Mouse (Mus musculus) hematopoietic stem cell, adult 5-6 weeks (primary cell): Measurements from ENCODE around the gene Zfp771. TPM values are rescaled to one million over a fixed set of nuclear protein-coding genes. Genes with fewer than 3 reads are reported as not detected.

ENCODE experiments used
- ATAC-seq, 2 experiments: fragments of 125-278 bp in 1 of 2; replicated peaks in 1 of 2; 2 replicates each; pipeline ENCODE4 v1.8.0; 2016 to 2017; ENCODE audit warnings: inconsistent platforms in 2 of 2, mild to moderate bottlenecking in 2 of 2, moderate number of reproducible peaks in 2 of 2, low read depth in 1 of 2, moderate TSS enrichment in 1 of 2; ENCODE audit not compliant: low FRiP score in 2 of 2, poor library complexity in 2 of 2, severe bottlenecking in 2 of 2, insufficient read depth in 1 of 2, low TSS enrichment in 1 of 2
- total RNA-seq: library from RNA; stranded (forward); fragments of 172-1452, 232-1000 nt; gene quantifications from 2 replicates; pipeline ENCODE4 v1.2.3, GENCODE M21; 2017

Gene Zfp771
- total RNA-seq, 1 experiment from 2014 or later = 3.9 TPM

DNA sequence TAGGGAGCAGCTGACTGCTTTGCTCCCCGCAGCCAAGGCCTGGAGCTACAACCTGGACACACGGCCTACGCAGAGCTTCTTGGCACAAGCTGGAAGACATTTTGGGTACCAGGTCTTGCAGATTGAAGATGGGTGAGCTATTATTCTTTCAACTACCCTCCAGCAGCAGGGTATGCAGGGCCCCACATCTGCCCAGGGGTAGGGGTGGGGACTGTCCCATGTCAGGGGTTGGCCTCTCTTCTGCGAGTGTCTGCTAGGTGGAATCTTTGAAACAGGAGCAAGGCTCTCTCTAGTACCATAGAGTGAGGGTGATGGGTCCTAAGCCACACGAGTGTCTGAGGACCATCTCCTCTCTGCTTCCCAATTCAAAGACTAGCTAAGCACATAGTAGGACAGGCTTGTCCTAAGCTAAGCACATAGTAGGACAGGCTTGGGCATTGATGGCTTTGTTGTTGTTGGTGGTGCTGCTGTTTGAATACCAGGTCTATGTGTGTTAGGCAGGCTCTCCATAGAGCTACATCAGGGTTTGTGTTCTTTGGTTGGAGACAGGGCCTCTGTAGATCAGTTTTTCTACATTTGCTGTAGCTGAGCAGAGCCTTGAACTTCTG is 53.6 kb downstream of the Zfp771 start:
- ATAC-seq = no peak

Other genes with a start within 250 kb of the Zfp771 start
- gene Mvp, start 229.7 kb upstream of the Zfp771 start, total RNA-seq = 26.2 and 39.0 TPM in 2 replicates
- gene Pagr1b, start 227.8 kb upstream of the Zfp771 start, total RNA-seq = not detected in 2 replicates
- 3.7 and 9.9 TPM in 2 replicates for gene Pagr1a, start 226.9 kb upstream of the Zfp771 start, total RNA-seq
- 35.6 and 38.7 TPM in 2 replicates for gene Gm42742, start 223.2 kb upstream of the Zfp771 start, total RNA-seq
- 0.30 and 0.69 TPM in 2 replicates for gene Prrt2, start 223.1 kb upstream of the Zfp771 start, total RNA-seq
- 53.3 and 65.4 TPM in 2 replicates for gene Maz, start 217.2 kb upstream of the Zfp771 start, total RNA-seq
- 74.5 and 90.1 TPM in 2 replicates for gene Kif22, start 201.8 kb upstream of the Zfp771 start, total RNA-seq
- gene Zg16, start 156.9 kb upstream of the Zfp771 start, total RNA-seq = 3.8 and 5.7 TPM in 2 replicates
- gene AI467606, start 152.9 kb upstream of the Zfp771 start, total RNA-seq = 30.3 and 42.1 TPM in 2 replicates
- gene Qprt, start 122.0 kb upstream of the Zfp771 start, total RNA-seq = 2.3 and 2.7 TPM in 2 replicates
- 311 and 346 TPM in 2 replicates for gene Spn, start 106.5 kb upstream of the Zfp771 start, total RNA-seq
- gene Cd2bp2, start 48.2 kb upstream of the Zfp771 start, total RNA-seq = 32.0 and 63.9 TPM in 2 replicates
- gene Tbc1d10b, start 35.8 kb upstream of the Zfp771 start, total RNA-seq = 33.2 and 36.4 TPM in 2 replicates
- gene Mylpf, start 35.4 kb upstream of the Zfp771 start, total RNA-seq = 8.3 and 23.4 TPM in 2 replicates
- 19.8 and 29.2 TPM in 2 replicates for gene Zfp553, start 11.2 kb upstream of the Zfp771 start, total RNA-seq
- gene Sept1, start 11.1 kb upstream of the Zfp771 start, total RNA-seq = 145 and 165 TPM in 2 replicates
- 59.0 and 60.5 TPM in 2 replicates for gene Dctpp1, start 16.4 kb downstream of the Zfp771 start, total RNA-seq
- gene Sephs2, start 29.8 kb downstream of the Zfp771 start, total RNA-seq = 76.8 and 79.8 TPM in 2 replicates
- 13.7 and 23.1 TPM in 2 replicates for gene Itgal, start 52.0 kb downstream of the Zfp771 start, total RNA-seq
- 9.1 and 11.1 TPM in 2 replicates for gene Zfp768, start 101.3 kb downstream of the Zfp771 start, total RNA-seq
- gene Zfp747, start 131.8 kb downstream of the Zfp771 start, total RNA-seq = 6.8 TPM in 2 replicates
- 7.4 and 7.8 TPM in 2 replicates for gene 9130019O22Rik, start 142.9 kb downstream of the Zfp771 start, total RNA-seq
- gene E430018J23Rik, start 149.4 kb downstream of the Zfp771 start, total RNA-seq = 7.4 and 8.1 TPM in 2 replicates
- gene Zfp764, start 162.5 kb downstream of the Zfp771 start, total RNA-seq = 13.1 and 13.9 TPM in 2 replicates
- gene Zfp688, start 177.8 kb downstream of the Zfp771 start, total RNA-seq = 3.7 and 11.5 TPM in 2 replicates
- 3.1 and 4.3 TPM in 2 replicates for gene Zfp689, start 204.9 kb downstream of the Zfp771 start, total RNA-seq
- 23.6 and 29.6 TPM in 2 replicates for gene Prr14, start 215.3 kb downstream of the Zfp771 start, total RNA-seq
- gene Fbrs, start 234.9 kb downstream of the Zfp771 start, total RNA-seq = 15.2 and 27.3 TPM in 2 replicates